Mouse (Mus musculus) lung, postnatal 36 days (tissue): ENCODE measurements around the gene 1700001C19Rik.

ENCODE experiments used
- DNase-seq: peaks from one replicate; pipeline ENCODE4 v3.0.0; 2022; ENCODE audit warnings: mixed read lengths

The 1700001C19Rik gene

GRCm38 (mm10) chr17:47461688-47462087, 24.5 kb upstream of the 1700001C19Rik start:
- no peak for DNase-seq

- DNase-seq, result peak; percentile 62
These were observed 22.3 kb upstream of the 1700001C19Rik start for GRCm38 (mm10) chr17:47459341-47459919.

- no peak for DNase-seq
These were observed 21.8 kb upstream of the 1700001C19Rik start for GRCm38 (mm10) chr17:47458936-47459335.

GRCm38 (mm10) chr17:47458310-47458709, 21.1 kb upstream of the 1700001C19Rik start:
- no peak for DNase-seq

GRCm38 (mm10) chr17:47454675-47455074, 17.5 kb upstream of the 1700001C19Rik start:
- no peak for DNase-seq

GRCm38 (mm10) chr17:47452886-47453285, 15.7 kb upstream of the 1700001C19Rik start:
- no peak for DNase-seq

GRCm38 (mm10) chr17:47450880-47451565, 13.8 kb upstream of the 1700001C19Rik start:
- peak; percentile 81 for DNase-seq

GRCm38 (mm10) chr17:47450239-47450638, 13.1 kb upstream of the 1700001C19Rik start:
- DNase-seq, result no peak

GRCm38 (mm10) chr17:47449432-47449831, 12.3 kb upstream of the 1700001C19Rik start:
- no peak for DNase-seq

GRCm38 (mm10) chr17:47448523-47449372, 11.6 kb upstream of the 1700001C19Rik start:
- no peak for DNase-seq

- DNase-seq, result no peak
These were observed 9.4 kb upstream of the 1700001C19Rik start for GRCm38 (mm10) chr17:47446561-47446960.

- DNase-seq, result no peak
These were observed 8.8 kb upstream of the 1700001C19Rik start for GRCm38 (mm10) chr17:47446025-47446424.

- DNase-seq, result no peak
These were observed 8.3 kb upstream of the 1700001C19Rik start for GRCm38 (mm10) chr17:47445518-47445917.

- peak; percentile 69 for DNase-seq
These were observed 6.9 kb upstream of the 1700001C19Rik start for GRCm38 (mm10) chr17:47444113-47444512.

GRCm38 (mm10) chr17:47442271-47442670, 5.1 kb upstream of the 1700001C19Rik start:
- peak; percentile 42 for DNase-seq

- DNase-seq, result no peak
These were observed 4.3 kb upstream of the 1700001C19Rik start for GRCm38 (mm10) chr17:47441296-47442051.

- no peak for DNase-seq
These were observed 3.2 kb upstream of the 1700001C19Rik start for GRCm38 (mm10) chr17:47440359-47440890.

GRCm38 (mm10) chr17:47439396-47440028, 2.3 kb upstream of the 1700001C19Rik start:
- peak; percentile 70 for DNase-seq

- no peak for DNase-seq
These were observed 1.4 kb upstream of the 1700001C19Rik start for GRCm38 (mm10) chr17:47438611-47439010.

GRCm38 (mm10) chr17:47436156-47436906, 845 bp downstream of the 1700001C19Rik start, which contains the start of gene AI661453:
TSS of gene AI661453 (plus strand) at chr17:47436615.
- DNase-seq, result peak; percentile 89

- DNase-seq, result no peak
These were observed 6.4 kb downstream of the 1700001C19Rik start for GRCm38 (mm10) chr17:47430815-47431214.
